8 mouse cellular contexts compared by ENCODE assay signal in genomic region chr4:45010806-45011415, GRCm38 (mm10). TPM values are rescaled to one million over a fixed set of nuclear protein-coding genes. Genes with fewer than 3 reads are reported as not detected.
DNase-seq lines count a peak whose midpoint lies in the region; ATAC-seq and TF ChIP-seq lines count a peak whose summit lies in the region.

No protein-coding gene starts in this region.

- peak overlapping the region; percentile 95 for H3K27ac ChIP-seq in heart, embryonic 12.5 days (ENCODE audit: poor library complexity, severe bottlenecking)
- no peak overlapping the region for H3K27ac ChIP-seq in cerebellum, adult 2 months (ENCODE audit: insufficient read depth, low read length)
- H3K27ac ChIP-seq in hindbrain, embryonic 13.5 days = no peak overlapping the region; the same call in 1 of the 2 replicates
- H3K27ac ChIP-seq in liver, embryonic 12.5 days = peak overlapping the region; percentile 99
- peak overlapping the region; percentile 92 for H3K27ac ChIP-seq in stomach, embryonic 14.5 days (ENCODE audit: low read length)

- no peak for DNase-seq in heart, adult 9 months (ENCODE audit: low spot score in 2 of 2)
- peak in 1 of 2 experiments; percentile 23 for DNase-seq in cerebellum, adult 2 months
- DNase-seq in gastrocnemius, postnatal 14 days = no peak

- no peak for TF ChIP-seq POLR2A in cerebellum, adult 2 months (IDR thresholded peaks at IDR 0.05; ENCODE audit: borderline replicate concordance, insufficient read depth, low read length)

- TF ChIP-seq CTCF in cerebellum, adult 2 months (IDR thresholded peaks at IDR 0.05; ENCODE audit: borderline replicate concordance, insufficient read depth, low read depth, low read length) = no peak

- WGBS in heart, embryonic 12.5 days = 21% methylated on average over 11 of the region's 11 CpGs
- WGBS in cerebellum, adult 2 months = 4% methylated on average over 11 of the region's 11 CpGs
- 14% methylated on average over 11 of the region's 11 CpGs for WGBS in hindbrain, embryonic 13.5 days
- 18% methylated on average over 11 of the region's 11 CpGs for WGBS in liver, embryonic 12.5 days (ENCODE audit: insufficient replicate concordance)
- 7% methylated on average over 11 of the region's 11 CpGs for WGBS in stomach, embryonic 14.5 days

- H3K4me3 ChIP-seq in heart, embryonic 12.5 days = peak overlapping the region; percentile 79
- H3K4me3 ChIP-seq in cerebellum, adult 2 months (replicated peaks; ENCODE audit: insufficient read depth, low read depth, low read length) = peak overlapping the region; percentile 60
- peak overlapping the region; percentile 87 for H3K4me3 ChIP-seq in hindbrain, embryonic 13.5 days
- peak overlapping the region; percentile 92 for H3K4me3 ChIP-seq in liver, embryonic 12.5 days
- peak overlapping the region; percentile 79 for H3K4me3 ChIP-seq in stomach, embryonic 14.5 days (ENCODE audit: low read depth, low read length)

- H3K27me3 ChIP-seq in heart, embryonic 12.5 days (replicated peaks) = no peaks in the 10 kb centered on the region
- H3K27me3 ChIP-seq in cerebellum, adult 2 months (ENCODE audit: control insufficient read depth, insufficient read depth, low read length) = no peaks in the 10 kb centered on the region
- no peaks in the 10 kb centered on the region for H3K27me3 ChIP-seq in hindbrain, embryonic 13.5 days
- H3K27me3 ChIP-seq in liver, embryonic 12.5 days (replicated peaks) = no peaks in the 10 kb centered on the region
- H3K27me3 ChIP-seq in stomach, embryonic 14.5 days (ENCODE audit: control insufficient read depth, insufficient read depth, low read length) = no peaks in the 10 kb centered on the region

- peaks cover 21% of the 10 kb centered on the region for H3K4me1 ChIP-seq in heart, embryonic 12.5 days (replicated peaks)
- peaks cover 8% of the 10 kb centered on the region; the same call in 1 of the 2 replicates for H3K4me1 ChIP-seq in cerebellum, adult 2 months (ENCODE audit: control insufficient read depth, insufficient read depth, low read length)
- peaks cover 26% of the 10 kb centered on the region for H3K4me1 ChIP-seq in hindbrain, embryonic 13.5 days (replicated peaks)
- H3K4me1 ChIP-seq in liver, embryonic 12.5 days = peaks cover 40% of the 10 kb centered on the region
- peaks cover 16% of the 10 kb centered on the region for H3K4me1 ChIP-seq in stomach, embryonic 14.5 days (ENCODE audit: control insufficient read depth, insufficient read depth, low read length)

- peak overlapping the region; percentile 85 for H3K4me2 ChIP-seq in heart, embryonic 12.5 days
- peak overlapping the region; percentile 76 for H3K4me2 ChIP-seq in hindbrain, embryonic 13.5 days
- peak overlapping the region; percentile 78 for H3K4me2 ChIP-seq in liver, embryonic 12.5 days
- H3K4me2 ChIP-seq in stomach, embryonic 14.5 days (replicated peaks; ENCODE audit: low read depth, low read length) = peak overlapping the region; percentile 58

- intact Hi-C loops in gastrocnemius, postnatal 14 days (cut with DNase I; ENCODE audit: low total_unique reads) = no loop called here

- H3K9ac ChIP-seq in heart, embryonic 12.5 days = peak overlapping the region; percentile 88
- peak overlapping the region; percentile 94 for H3K9ac ChIP-seq in hindbrain, embryonic 13.5 days
- peak overlapping the region; percentile 95 for H3K9ac ChIP-seq in liver, embryonic 12.5 days
- peak overlapping the region; percentile 66 for H3K9ac ChIP-seq in stomach, embryonic 14.5 days (replicated peaks; ENCODE audit: low read depth, low read length)

- no peak for ATAC-seq in heart, embryonic 12.5 days (ENCODE audit: insufficient number of reproducible peaks, low FRiP score)
- no peak for ATAC-seq in hindbrain, embryonic 13.5 days (ENCODE audit: low FRiP score)
- no peak for ATAC-seq in liver, embryonic 12.5 days
- no peak for ATAC-seq in stomach, embryonic 14.5 days (ENCODE audit: insufficient number of reproducible peaks, insufficient read depth, low FRiP score, low read depth)
- no peak for ATAC-seq in granulocyte monocyte progenitor cell, adult 5-6 weeks (replicated peaks; ENCODE audit: poor library complexity, severe bottlenecking)

- H3K36me3 ChIP-seq in heart, embryonic 12.5 days = no peaks in the 10 kb centered on the region
- H3K36me3 ChIP-seq in hindbrain, embryonic 13.5 days = no peaks in the 10 kb centered on the region
- no peaks in the 10 kb centered on the region for H3K36me3 ChIP-seq in liver, embryonic 12.5 days
- H3K36me3 ChIP-seq in stomach, embryonic 14.5 days (ENCODE audit: control insufficient read depth, insufficient read depth, low read length) = no peaks in the 10 kb centered on the region

- no peaks in the 10 kb centered on the region for H3K9me3 ChIP-seq in heart, embryonic 12.5 days (replicated peaks)
- no peaks in the 10 kb centered on the region for H3K9me3 ChIP-seq in hindbrain, embryonic 13.5 days
- H3K9me3 ChIP-seq in liver, embryonic 12.5 days (replicated peaks) = no peaks in the 10 kb centered on the region
- no peaks in the 10 kb centered on the region for H3K9me3 ChIP-seq in stomach, embryonic 14.5 days (ENCODE audit: control insufficient read depth, low read depth, low read length)

RNA-seq across cellular contexts. Expression of gene Zbtb5, which starts 1.3 kb away (rescaled TPM):
- polyA plus RNA-seq in heart, embryonic 12.5 days (2016; fragmentation: Nextera tagmentation; extraction: Ambion mirVana) = 19.5 and 20.4 TPM in 2 replicates
- polyA plus RNA-seq in cerebellum, adult 2 months (2012; rRNA removed) = 9.8 and 11.4 TPM in 2 replicates
- 45.6 and 48.4 TPM in 2 replicates for polyA plus RNA-seq in hindbrain, embryonic 13.5 days (2015; fragmentation: Nextera tagmentation; extraction: Ambion mirVana)
- 8.3 TPM in 2 replicates for polyA plus RNA-seq in liver, embryonic 12.5 days (2016; fragmentation: Nextera tagmentation; extraction: Ambion mirVana)
- polyA plus RNA-seq in stomach, embryonic 14.5 days (2014; fragmentation: Nextera tagmentation; extraction: Ambion mirVana) = 25.4 and 25.6 TPM in 2 replicates
- total RNA-seq in granulocyte monocyte progenitor cell, adult 5-6 weeks (2014; fragmentation: Nextera tagmentation) = 10.0 and 12.2 TPM in 2 replicates
- 9.0 and 9.3 TPM in 2 replicates for total RNA-seq in granulocyte monocyte progenitor cell, adult 5-6 weeks (2017)
- total RNA-seq in gastrocnemius, postnatal 14 days (2021) = 1 to 10 TPM; 4.0 to 6.0 TPM

RNA-seq across cellular contexts. Expression of gene Polr1e, which starts 7.5 kb away (rescaled TPM):
- 52.1 and 63.0 TPM in 2 replicates for polyA plus RNA-seq in heart, embryonic 12.5 days (2016; fragmentation: Nextera tagmentation; extraction: Ambion mirVana)
- polyA plus RNA-seq in cerebellum, adult 2 months (2012; rRNA removed) = 11.5 and 11.7 TPM in 2 replicates
- polyA plus RNA-seq in hindbrain, embryonic 13.5 days (2015; fragmentation: Nextera tagmentation; extraction: Ambion mirVana) = 37.9 and 38.5 TPM in 2 replicates
- 40.7 and 44.9 TPM in 2 replicates for polyA plus RNA-seq in liver, embryonic 12.5 days (2016; fragmentation: Nextera tagmentation; extraction: Ambion mirVana)
- polyA plus RNA-seq in stomach, embryonic 14.5 days (2014; fragmentation: Nextera tagmentation; extraction: Ambion mirVana) = 34.6 and 40.7 TPM in 2 replicates
- total RNA-seq in granulocyte monocyte progenitor cell, adult 5-6 weeks (2014; fragmentation: Nextera tagmentation) = 34.6 and 70.2 TPM in 2 replicates
- 60.8 and 64.1 TPM in 2 replicates for total RNA-seq in granulocyte monocyte progenitor cell, adult 5-6 weeks (2017)
- 1 to 10 TPM; 3.9 to 6.6 TPM for total RNA-seq in gastrocnemius, postnatal 14 days (2021)

RNA-seq across cellular contexts. Expression of gene Grhpr, which starts 29.7 kb away (rescaled TPM):
- polyA plus RNA-seq in heart, embryonic 12.5 days (2016; fragmentation: Nextera tagmentation; extraction: Ambion mirVana) = 89.0 and 89.3 TPM in 2 replicates
- 52.0 and 57.4 TPM in 2 replicates for polyA plus RNA-seq in cerebellum, adult 2 months (2012; rRNA removed)
- 26.0 and 28.2 TPM in 2 replicates for polyA plus RNA-seq in hindbrain, embryonic 13.5 days (2015; fragmentation: Nextera tagmentation; extraction: Ambion mirVana)
- 94.2 and 98.6 TPM in 2 replicates for polyA plus RNA-seq in liver, embryonic 12.5 days (2016; fragmentation: Nextera tagmentation; extraction: Ambion mirVana)
- polyA plus RNA-seq in stomach, embryonic 14.5 days (2014; fragmentation: Nextera tagmentation; extraction: Ambion mirVana) = 48.0 and 55.8 TPM in 2 replicates
- 12.4 and 14.1 TPM in 2 replicates for total RNA-seq in granulocyte monocyte progenitor cell, adult 5-6 weeks (2014; fragmentation: Nextera tagmentation)
- 8.5 and 10.3 TPM in 2 replicates for total RNA-seq in granulocyte monocyte progenitor cell, adult 5-6 weeks (2017)
- total RNA-seq in gastrocnemius, postnatal 14 days (2021) = 10 to 100 TPM; 35.3 to 35.6 TPM

Comparison
In these comparisons a context has a peak if more than half of its experiments do, and no peak if none do; other contexts are left out.
1. H3K27ac ChIP-seq: peak in heart, embryonic 12.5 days (single experiment), liver, embryonic 12.5 days (single experiment) and stomach, embryonic 14.5 days (single experiment); none in cerebellum, adult 2 months (single experiment) and hindbrain, embryonic 13.5 days (single experiment).
2. Peak in every context shown above with its lines, with median percentiles within 50 percentile points of each other: H3K4me2 ChIP-seq, H3K4me3 ChIP-seq and H3K9ac ChIP-seq.